Mouse (Mus musculus) megakaryocyte, embryonic 14.5 days (primary cell): ENCODE results near the gene Tacc2. TPM values are rescaled to one million over a fixed set of nuclear protein-coding genes. Genes with fewer than 3 reads are reported as not detected.

ENCODE experiments used
- H3K27me3 ChIP-seq: replicated peaks from 2 replicates; pipeline ENCODE3; 2012; ENCODE audit warnings: inconsistent platforms
- H3K36me3 ChIP-seq: replicated peaks from 2 replicates; pipeline ENCODE3; 2012; ENCODE audit warnings: low read length, inconsistent platforms, mixed read lengths
- H3K4me1 ChIP-seq: 2 replicates; pipeline ENCODE4 v1.6.1; 2012; ENCODE audit warnings: inconsistent platforms
- H3K4me3 ChIP-seq: replicated peaks from 2 replicates; pipeline ENCODE3; 2012; ENCODE audit warnings: moderate library complexity, mild to moderate bottlenecking, inconsistent platforms
- H3K9me3 ChIP-seq: 2 replicates; pipeline ENCODE4 v1.6.1; 2012; ENCODE audit warnings: inconsistent platforms
- FLI1 ChIP-seq: IDR thresholded peaks from 2 replicates; pipeline ENCODE4 v1.6.1; 2012; ENCODE audit warnings: low read length, inconsistent platforms, mixed read lengths
- GATA1 ChIP-seq: IDR thresholded peaks from 3 replicates; pipeline ENCODE4 v1.6.1; 2012; ENCODE audit warnings: mixed read lengths, low read length, inconsistent platforms, borderline replicate concordance
- polyA plus RNA-seq: library from polyadenylated mRNA; stranded (reverse); fragments of >175 nt; gene quantifications from 2 replicates; pipeline ENCODE4 v1.2.3, GENCODE M21; 2012; ENCODE audit warnings: low replicate concordance; ENCODE audit not compliant: insufficient read depth

Tacc2 gene
- polyA plus RNA-seq, 1 experiment = 3.2 TPM

DNA sequence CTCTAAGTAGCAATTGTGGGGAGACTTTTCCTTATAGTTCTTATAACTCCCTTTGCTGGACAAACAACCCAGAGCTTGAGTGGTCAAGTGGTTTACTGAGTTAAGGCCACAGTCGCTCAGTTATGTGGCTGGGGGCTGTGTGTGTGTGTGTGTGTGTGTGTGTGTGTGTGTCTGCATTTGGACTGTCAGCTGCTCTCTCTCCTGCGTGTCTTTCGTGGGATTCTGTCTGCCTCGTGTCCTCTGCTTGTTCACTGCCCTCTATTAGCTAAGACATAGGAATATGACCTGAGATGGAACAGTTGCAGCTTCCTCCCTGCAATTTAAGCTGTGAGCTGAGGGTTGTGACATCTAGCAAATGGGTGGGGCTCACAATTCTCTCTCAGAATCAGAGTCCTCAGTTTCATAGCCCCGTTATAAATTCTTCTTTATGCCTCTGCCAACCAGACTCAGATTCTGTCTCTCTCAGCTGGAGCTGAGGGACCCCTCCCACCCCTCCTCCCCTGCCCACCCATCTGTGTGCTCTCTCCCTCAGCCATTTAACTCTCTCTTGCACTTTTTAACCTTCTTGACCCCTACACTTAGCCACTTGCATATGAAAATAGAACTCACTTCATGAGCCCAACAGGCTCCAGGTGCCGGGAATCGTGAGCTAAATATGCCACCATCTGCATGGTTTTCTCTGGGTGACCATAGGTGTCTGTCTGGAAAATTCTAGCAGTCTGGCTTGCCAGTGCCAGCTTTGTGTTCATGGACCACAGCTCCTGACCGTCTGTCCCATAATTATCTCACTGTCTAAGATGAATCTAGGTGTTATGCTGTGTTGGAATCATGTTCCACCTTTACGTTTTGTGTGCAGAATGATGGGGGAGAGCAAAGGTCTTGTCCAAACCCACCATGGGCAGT, 132.4 kb downstream of the Tacc2 start:
- Histone ChIP-seq H3K4me3 (no peak overlapping the region), H3K36me3 (no peaks in the 10 kb centered on the region), H3K4me1 (no peaks in the 10 kb centered on the region), H3K9me3 (no peaks in the 10 kb centered on the region), H3K27me3 (peaks cover 8% of the 10 kb centered on the region)
- TF ChIP-seq GATA1 (no peak), FLI1 (no peak)

DNA sequence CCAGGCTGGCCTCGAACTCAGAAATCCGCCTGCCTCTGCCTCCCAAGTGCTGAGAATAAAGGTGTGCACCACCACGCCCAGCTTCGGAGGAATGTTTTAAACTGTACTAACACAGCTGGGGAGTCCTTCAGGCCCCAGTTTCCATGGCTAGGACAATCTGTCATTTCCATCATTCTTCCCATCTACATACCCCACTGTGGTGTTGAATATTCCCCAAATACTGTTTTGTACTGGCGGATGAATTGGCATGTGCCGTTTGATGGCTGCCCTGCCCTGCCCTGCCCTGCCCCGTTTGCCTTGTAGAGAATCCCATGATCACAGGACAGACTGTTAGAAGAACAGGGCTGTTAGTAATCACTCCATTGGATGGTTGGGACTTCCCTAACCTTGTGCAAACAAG, 134.6 kb downstream of the Tacc2 start:
- no peak for TF ChIP-seq GATA1
- TF ChIP-seq FLI1 = no peak
- no peaks in the 10 kb centered on the region for H3K36me3 ChIP-seq
- no peaks in the 10 kb centered on the region for H3K4me1 ChIP-seq
- H3K4me3 ChIP-seq = no peak overlapping the region
- peaks cover 12% of the 10 kb centered on the region for H3K27me3 ChIP-seq
- H3K9me3 ChIP-seq = no peaks in the 10 kb centered on the region

DNA sequence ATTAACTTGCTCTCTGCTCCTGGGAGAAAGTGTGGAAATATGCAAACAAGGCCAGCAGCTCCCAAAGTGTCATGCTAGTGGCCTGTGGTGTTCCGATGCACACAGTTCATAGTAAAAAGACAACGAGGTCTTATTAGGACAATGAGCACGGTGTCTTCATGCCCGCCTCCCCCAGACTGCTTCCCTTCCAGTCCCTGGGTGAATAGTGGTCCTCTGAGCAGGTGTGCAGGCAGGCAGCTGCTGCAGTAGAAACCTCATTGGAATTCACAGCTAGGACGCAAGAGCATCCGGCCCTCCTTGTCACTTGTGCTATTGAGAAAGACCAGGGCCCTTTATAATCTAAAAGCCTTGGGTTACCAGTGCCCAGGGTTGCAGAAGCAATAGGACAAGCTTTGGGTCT, 136.1 kb downstream of the Tacc2 start:
- Histone ChIP-seq H3K4me3 (no peak overlapping the region), H3K27me3 (peaks cover 10% of the 10 kb centered on the region), H3K9me3 (no peaks in the 10 kb centered on the region), H3K4me1 (no peaks in the 10 kb centered on the region), H3K36me3 (no peaks in the 10 kb centered on the region)
- TF ChIP-seq FLI1 = no peak
- TF ChIP-seq GATA1 = no peak

DNA sequence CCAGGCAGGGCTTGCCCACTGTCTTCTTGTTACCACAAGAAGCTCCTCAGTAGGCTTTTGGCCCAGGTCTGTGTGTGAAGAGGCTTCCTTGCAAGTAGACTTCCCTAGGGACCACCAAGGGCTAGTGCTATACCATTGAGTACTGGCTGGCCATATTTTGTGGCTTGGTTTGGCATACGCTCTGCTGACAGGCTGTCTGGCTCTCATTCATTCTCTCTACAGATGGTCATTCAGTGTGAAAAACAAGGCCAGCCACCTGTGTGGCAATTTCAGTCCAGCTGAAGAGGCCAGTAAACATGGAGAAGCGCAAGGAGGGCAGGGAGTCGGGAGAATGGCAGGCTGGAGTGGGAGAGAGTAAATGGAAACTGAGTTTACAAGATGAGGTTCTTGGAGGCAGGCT, 138.2 kb downstream of the Tacc2 start:
- Histone ChIP-seq H3K4me1 (no peaks in the 10 kb centered on the region), H3K27me3 (peaks cover 7% of the 10 kb centered on the region), H3K9me3 (no peaks in the 10 kb centered on the region), H3K4me3 (no peak overlapping the region), H3K36me3 (no peaks in the 10 kb centered on the region)
- TF ChIP-seq FLI1 (no peak), GATA1 (no peak)

DNA sequence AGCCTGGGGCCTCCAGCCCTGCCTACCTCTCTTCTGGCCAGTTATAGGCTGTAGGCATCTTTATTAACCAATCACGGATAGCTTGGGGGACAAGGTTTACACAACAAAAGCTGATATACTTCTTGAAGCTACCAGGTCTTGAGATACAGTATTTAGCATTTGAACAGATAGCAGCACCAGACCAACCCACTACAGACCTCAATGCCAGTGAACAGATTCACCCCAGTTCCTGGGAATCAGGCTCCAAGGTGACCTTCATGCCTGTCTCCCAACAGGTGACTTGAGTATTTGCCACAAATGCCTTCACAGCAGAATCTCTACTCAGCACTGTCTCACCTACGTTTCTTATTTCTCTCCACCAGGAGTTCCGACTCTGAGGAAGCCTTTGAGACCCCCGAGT, 139.1 kb downstream of the Tacc2 start:
- Histone ChIP-seq H3K9me3 (no peaks in the 10 kb centered on the region), H3K4me1 (no peaks in the 10 kb centered on the region), H3K4me3 (no peak overlapping the region), H3K36me3 (no peaks in the 10 kb centered on the region), H3K27me3 (peaks cover 8% of the 10 kb centered on the region)
- no peak for TF ChIP-seq FLI1
- no peak for TF ChIP-seq GATA1

DNA sequence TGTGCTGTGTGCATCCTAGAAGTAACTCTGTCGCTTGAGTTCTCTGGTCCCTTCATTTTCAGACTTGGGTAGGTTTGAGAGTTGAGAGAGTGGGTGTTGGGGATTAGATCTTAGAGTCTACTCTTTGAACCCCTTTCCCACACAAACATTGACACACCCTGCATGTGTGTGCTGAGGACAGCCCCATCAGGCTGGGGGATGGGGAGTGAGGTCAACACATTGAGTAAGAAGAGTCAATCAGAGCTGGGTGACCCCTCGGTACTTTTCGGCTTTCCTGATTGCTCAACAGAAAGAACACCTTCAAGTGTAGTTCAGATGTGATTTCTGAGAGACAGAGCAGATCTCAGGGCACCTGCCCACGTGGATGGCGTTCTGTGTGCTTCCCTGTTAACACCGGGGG, 139.8 kb downstream of the Tacc2 start:
- Histone ChIP-seq H3K36me3 (no peaks in the 10 kb centered on the region), H3K27me3 (peaks cover 8% of the 10 kb centered on the region), H3K4me3 (no peak overlapping the region), H3K4me1 (no peaks in the 10 kb centered on the region), H3K9me3 (no peaks in the 10 kb centered on the region)
- no peak for TF ChIP-seq FLI1
- TF ChIP-seq GATA1 = no peak

DNA sequence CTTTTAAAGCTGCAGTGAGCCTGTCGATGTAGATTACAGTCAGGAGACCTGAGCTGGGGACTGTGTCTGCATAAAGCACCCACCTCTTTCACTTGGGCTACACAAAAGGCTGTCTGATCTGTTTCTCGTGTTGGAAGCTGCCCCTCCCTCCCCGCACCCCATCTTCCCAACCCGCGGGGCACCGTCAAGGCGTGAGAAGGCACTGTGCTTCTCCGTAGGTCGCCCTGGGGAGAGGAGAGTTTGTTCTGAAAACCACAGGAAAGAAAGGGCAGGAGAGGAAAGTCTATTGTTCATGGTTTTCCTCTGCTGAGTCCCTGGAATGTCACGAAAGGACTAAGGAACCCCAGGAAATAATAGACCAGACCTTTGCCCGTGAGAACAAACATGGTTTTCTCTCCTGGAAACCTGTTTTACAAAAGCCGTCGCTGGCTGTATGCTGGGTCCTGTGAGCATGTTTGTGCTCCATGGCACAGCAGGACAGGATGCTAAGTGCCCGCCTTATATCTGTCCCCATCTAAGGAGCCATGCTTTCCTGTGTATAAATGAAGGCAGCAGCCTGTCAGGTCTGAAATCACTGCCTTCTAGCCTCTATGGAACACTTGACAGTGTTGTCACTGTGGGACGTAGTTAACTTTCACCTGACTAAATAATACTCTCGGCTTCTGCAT, 142.8 kb downstream of the Tacc2 start:
- Histone ChIP-seq H3K4me1 (no peaks in the 10 kb centered on the region), H3K4me3 (no peak overlapping the region), H3K9me3 (no peaks in the 10 kb centered on the region), H3K27me3 (peaks cover 8% of the 10 kb centered on the region), H3K36me3 (no peaks in the 10 kb centered on the region)
- TF ChIP-seq FLI1 = no peak
- no peak for TF ChIP-seq GATA1

DNA sequence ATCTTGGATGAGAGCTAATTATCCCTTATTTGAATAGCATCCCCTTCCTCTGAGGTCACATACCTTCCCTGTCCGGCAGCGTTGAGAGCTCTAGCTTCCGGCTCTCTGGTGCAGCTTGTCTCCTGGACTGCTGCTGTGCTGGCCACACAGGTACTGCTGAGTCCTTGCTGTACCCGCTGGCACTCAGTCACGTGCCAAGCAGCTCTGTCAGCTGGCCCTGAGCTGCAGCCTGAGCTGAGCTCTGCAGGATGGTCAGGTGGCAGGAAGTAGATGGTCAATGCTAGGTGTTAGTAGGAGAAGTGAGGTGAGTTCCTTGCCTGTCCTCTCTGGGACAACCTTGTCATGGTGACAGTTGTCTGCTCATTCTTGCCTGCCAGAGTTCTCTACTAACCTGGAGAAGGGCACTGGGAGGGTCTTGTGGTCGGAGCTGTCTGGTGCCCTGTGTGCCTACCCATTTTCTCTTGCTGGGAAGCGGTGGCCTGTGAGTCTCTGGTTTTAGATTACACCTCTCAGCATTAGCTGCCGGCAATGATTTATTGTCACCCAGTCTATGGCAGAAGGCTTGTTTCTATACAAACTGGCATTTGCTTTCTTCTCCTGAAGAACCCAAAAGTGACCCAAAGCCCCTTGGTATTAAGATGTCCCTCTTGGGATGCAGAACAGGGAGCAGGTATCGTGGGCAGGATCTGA, 143.6 kb downstream of the Tacc2 start:
- Histone ChIP-seq H3K4me3 (no peak overlapping the region), H3K9me3 (no peaks in the 10 kb centered on the region), H3K36me3 (no peaks in the 10 kb centered on the region), H3K4me1 (no peaks in the 10 kb centered on the region), H3K27me3 (peaks cover 6% of the 10 kb centered on the region)
- no peak for TF ChIP-seq GATA1
- TF ChIP-seq FLI1 = no peak

DNA sequence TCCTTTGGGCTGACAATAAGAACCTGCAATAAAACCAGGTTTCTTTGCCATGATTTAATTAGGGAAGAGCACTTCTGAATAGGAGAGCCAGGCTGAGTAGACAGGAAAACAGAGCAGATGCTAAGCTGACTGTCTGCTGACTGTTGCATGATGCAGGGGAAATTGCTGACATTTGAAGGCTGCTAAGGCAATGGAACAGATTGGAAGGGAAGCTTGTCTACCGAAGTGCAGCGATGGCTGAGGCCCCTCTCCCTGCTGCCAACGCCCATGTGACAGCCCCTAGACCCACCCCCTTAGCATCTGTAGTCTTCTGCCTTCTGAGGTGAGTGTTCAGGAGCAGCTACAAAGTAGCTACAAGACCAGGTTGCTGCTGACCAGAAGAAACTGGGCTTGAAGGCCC, 148.9 kb downstream of the Tacc2 start:
- no peak overlapping the region for H3K4me3 ChIP-seq
- H3K9me3 ChIP-seq = no peaks in the 10 kb centered on the region
- H3K36me3 ChIP-seq = peaks cover 3% of the 10 kb centered on the region
- no peak for TF ChIP-seq GATA1
- no peak for TF ChIP-seq FLI1
- peaks cover 3% of the 10 kb centered on the region; the same call in 1 of the 2 replicates for H3K4me1 ChIP-seq
- peaks cover 5% of the 10 kb centered on the region for H3K27me3 ChIP-seq

DNA sequence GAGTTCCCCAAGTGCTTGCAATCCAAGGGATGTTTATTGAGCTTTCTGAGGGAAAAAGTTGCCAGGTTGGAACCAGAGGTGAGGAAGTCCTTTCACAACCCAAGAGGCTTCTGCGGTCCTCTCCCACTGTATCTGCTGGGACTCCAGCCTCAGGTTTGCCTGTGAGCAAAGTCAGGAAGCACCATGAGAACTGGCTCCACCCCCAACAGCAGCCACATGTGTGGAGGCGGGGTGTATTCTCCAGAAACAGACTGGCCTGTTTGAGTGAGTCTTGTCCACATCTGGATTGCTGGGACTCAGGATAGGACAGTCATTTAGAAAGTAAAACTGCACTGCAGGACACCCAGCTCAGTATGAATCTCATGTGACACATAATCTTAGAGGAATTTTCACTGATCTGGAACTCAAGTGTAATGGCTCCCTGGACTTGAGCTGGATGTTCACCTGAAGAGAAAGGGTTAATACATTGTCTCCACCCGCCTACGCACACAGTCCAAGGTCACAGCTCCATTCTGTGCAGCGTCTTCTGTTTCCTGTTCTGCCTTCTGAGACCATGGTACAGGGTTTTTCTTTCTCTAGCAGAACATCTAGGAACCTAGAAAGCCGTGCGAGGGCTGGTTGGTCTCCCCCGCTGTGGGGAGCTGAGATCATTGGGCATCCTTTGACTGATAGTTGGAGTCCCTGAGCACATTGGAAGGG, 149.6 kb downstream of the Tacc2 start:
- TF ChIP-seq FLI1 (no peak), GATA1 (no peak)
- H3K9me3 ChIP-seq = no peaks in the 10 kb centered on the region
- peaks cover 4% of the 10 kb centered on the region for H3K27me3 ChIP-seq
- H3K4me3 ChIP-seq = no peak overlapping the region
- H3K4me1 ChIP-seq = peaks cover 3% of the 10 kb centered on the region; the same call in 1 of the 2 replicates
- H3K36me3 ChIP-seq = peaks cover 3% of the 10 kb centered on the region
